Mouse (Mus musculus) monocyte, adult 2 months (primary cell): ENCODE measurements around the gene Gabbr2.

Experiments
- DNase-seq, 2 experiments: peaks; one replicate each; pipeline ENCODE4 v3.0.0; 2022; ENCODE audit warnings: low spot score in 2 of 2, low read depth in 1 of 2

Gene Gabbr2

DNA sequence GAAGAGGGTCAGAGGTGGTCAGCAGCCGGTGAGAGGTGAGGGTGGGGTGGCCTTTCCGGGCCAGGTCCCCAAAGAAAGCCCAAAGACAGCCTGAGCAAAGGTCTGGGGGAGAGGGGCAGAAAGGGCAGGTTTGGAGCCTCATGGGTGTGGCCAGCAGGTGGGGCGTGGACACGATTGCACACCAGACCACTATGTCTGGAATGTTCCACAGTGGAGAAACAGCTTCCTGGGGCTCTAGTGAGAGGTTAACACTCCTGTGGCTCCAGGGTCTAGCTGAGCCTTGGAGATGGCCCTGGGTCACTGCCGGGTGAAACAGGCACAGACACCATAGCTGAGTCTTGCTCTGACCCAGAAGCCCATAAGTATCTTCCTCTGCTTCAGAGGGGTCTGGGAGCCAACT lies 368.7 kb downstream of the Gabbr2 start:
- no peak for DNase-seq

DNA sequence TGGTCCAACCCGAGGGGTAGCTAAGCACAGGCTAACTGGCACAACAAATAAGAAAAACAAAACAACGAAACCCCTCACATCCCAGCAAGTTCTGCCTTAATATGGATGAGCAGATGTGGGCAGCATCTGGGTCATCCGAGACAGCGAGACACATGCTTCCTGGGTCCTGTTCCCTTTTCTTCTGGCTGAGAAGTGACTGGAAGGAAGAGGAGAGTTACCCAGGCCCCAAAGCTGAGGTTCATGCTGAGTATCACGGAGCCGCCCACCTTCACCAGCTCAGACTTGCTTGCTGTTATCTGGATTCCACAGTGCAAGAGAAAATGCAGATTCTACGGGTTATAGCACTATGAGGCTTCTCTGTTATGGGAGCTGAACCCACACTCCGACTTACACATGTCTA lies 370.7 kb downstream of the Gabbr2 start:
- no peak for DNase-seq

DNA sequence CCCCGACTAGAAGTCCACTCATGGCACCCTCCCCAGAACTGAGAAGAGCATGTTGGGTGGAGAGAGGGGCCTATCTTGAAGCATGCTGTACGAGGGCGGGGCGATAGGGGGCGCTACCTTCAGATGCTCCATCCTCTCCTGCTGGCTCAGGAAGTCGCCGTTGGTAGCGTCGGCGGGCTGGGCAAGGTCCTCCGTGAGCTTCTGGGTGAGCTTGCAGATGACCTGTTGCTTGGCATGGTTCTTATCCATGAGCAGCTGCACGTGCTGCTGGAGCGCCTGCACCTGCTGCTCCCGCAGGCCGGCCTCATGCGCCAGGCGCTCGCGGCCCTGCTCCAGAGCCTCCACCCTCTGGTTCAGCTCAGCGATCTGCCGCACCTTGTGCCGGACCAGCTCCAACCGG lies 371.3 kb downstream of the Gabbr2 start:
- DNase-seq = no peak

DNA sequence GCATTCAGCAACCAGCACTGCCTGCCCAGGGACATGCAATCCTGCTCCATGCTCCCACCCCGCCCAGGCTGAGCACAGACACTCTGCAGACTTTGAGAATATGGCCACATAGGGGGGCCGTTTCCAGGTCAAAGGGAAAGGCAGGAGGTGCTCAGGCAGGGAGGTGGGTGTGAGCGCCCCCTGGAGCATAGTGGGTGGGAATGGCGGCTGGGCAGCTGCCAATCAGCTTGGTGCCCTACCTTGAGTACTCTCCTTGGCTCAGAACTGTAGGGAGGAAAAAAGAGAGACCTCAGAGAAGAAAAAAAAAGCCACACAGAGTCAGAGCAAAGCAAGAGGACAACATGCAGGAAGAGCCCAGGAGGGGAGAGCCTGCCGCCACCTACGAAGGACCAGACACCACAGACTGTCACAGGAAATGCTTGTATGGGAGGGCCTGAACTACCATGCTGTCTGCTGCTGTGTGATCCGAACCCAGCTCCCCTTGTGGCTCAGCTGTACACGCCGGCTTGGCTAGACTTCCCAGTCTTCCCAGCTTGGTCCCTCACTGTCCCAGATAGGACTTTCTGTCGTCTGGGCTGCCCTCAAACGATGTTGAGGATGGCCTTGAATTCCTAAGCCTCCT lies 373.4 kb downstream of the Gabbr2 start:
- DNase-seq = no peak

DNA sequence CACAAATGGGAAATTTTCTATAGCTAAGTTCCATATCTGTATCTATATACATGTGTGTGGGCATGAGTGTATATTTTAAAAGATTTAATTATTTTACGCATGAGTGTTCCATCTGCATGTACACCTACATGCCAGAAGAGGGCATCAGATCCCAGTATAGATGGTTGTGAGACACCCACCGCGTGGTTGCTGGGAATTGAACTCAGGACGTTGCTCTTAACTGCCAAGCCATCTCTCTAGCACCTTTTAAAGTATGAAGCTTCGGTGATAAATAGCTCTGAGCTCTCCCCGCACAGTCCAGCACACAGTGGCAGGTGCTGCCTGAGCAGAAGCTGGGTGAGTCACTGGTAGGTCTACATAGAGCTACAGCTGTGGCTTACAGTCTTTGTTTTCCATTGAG lies 374.3 kb downstream of the Gabbr2 start:
- no peak for DNase-seq

DNA sequence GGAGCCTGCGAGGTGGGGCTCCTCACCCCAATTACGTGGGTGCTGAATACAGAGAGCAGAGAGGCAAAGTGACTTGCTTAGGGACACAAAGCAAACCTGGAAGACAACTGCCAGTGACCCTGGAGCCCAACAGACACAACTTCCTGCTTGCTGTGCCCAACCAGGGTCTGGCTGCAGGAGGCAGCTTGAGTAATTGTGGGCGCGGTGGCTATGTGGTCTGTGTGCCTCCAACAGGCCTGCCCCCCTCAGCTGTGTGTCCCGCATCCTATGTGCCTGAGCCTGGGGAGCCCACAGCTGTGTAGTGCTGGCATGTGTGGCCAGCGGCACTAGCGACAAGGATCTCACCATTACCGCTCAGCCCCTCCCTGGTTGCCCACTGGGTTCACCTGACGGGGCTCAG lies 377.0 kb downstream of the Gabbr2 start:
- peak; percentile 58 to 69 for DNase-seq

DNA sequence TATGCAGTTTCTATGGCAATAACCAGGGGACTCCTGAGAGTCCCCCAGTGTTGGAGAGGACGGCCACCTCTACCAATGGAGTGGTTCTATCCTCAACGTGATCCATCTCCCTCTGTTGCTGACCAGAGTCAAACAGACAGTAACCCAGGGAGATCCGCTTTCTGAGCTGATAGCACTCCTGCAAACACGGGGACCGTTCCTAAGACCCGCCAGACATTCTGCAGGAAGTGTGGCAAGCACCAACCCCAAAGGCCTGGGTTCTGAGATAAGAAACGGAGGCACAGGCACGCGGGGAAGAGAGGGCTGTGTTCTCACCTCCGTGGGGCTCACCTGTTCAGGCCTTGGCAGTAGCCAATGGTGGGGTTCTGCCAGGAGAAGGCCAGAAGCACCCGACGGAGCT lies 378.1 kb downstream of the Gabbr2 start:
- no peak for DNase-seq
